Comparison of ENCODE assay signal across 17 mouse cellular contexts in genomic region chr2:58419571-58419970, GRCm38 (mm10). TPM values are rescaled to one million over a fixed set of nuclear protein-coding genes. Genes with fewer than 3 reads are reported as not detected.
DNase-seq lines count a peak whose midpoint lies in the region.
"Had no signal": no experiment of that assay in that cellular context is flagged by ENCODE, and none has a peak within 500 bp of the region (broad histone marks: within the 10 kb centered on the region; RNA-seq: fewer than 3 reads in every experiment).

No protein-coding gene starts in this region.

- intact Hi-C loops in left cerebral cortex, postnatal 36 days (cut with DNase I): no loop called here

- DNase-seq in left cerebral cortex, adult 11 months (ENCODE audit: low spot score): peak; percentile 24
- DNase-seq in left cerebral cortex, postnatal 36 days (ENCODE audit: low spot score in 2 of 2): no peak
- DNase-seq in brain, adult 2 months (ENCODE audit: low read depth, low spot score): peak; percentile 59
- no peak for DNase-seq in thymus, postnatal 4 days
- no peak for DNase-seq in cerebellum, adult 8-10 months
- DNase-seq: adrenal gland, adult 8-10 months; adrenal gland, postnatal 36 days; cerebellum, adult 11-12 months; cerebellum, adult 2 months; cerebellum, adult 9-11 months; cerebellum, postnatal 14 days; cerebellum, postnatal 36 days; embryo, embryonic 11 days had no signal

RNA-seq across cellular contexts. Expression of gene Gm17409, which starts 50.3 kb away (rescaled TPM):
- not detected for total RNA-seq in left cerebral cortex, postnatal 36 days (2021)
- total RNA-seq: adrenal gland, adult 18-20 months; adrenal gland, adult 8-10 months; adrenal gland, postnatal 14 days; adrenal gland, postnatal 36 days; common myeloid progenitor, adult 5-6 weeks; G1E had no signal

Comparison
In these comparisons a context has a peak if more than half of its experiments do, and no peak if none do; other contexts are left out.
1. DNase-seq: peak in left cerebral cortex, adult 11 months (single experiment) and brain, adult 2 months (single experiment); none in left cerebral cortex, postnatal 36 days (0 of 2), thymus, postnatal 4 days (single experiment) and cerebellum, adult 8-10 months (single experiment).